Mouse (Mus musculus): ENCODE results near the gene Pim3. TPM values are rescaled to one million over a fixed set of nuclear protein-coding genes. Genes with fewer than 3 reads are reported as not detected.

Gene Pim3
- polyA plus RNA-seq, 1 experiment from 2014 or later: 42.0 TPM

GRCm38 (mm10) chr15:88865888-88866695, 4.1 kb downstream of the Pim3 start:
- DNase-seq (ENCODE audit: low spot score) (no peak), ATAC-seq (replicated peaks; ENCODE audit: low FRiP score) (no peak)
- H3K27me3 ChIP-seq (ENCODE audit: control insufficient read depth, insufficient read depth, low read length): no peaks in the 10 kb centered on the region
- H3K4me3 ChIP-seq (ENCODE audit: low read depth, low read length): no peak overlapping the region
- H3K9me3 ChIP-seq (ENCODE audit: control insufficient read depth, low read length): no peaks in the 10 kb centered on the region
- no peak overlapping the region for H3K27ac ChIP-seq (ENCODE audit: low read depth, low read length)
- WGBS: 78% methylated on average over 4 of the region's 4 CpGs
- H3K36me3 ChIP-seq (ENCODE audit: control insufficient read depth, insufficient read depth, low read length): peaks cover 2% of the 10 kb centered on the region; the same call in 1 of the 2 replicates
- peaks cover 19% of the 10 kb centered on the region for H3K4me1 ChIP-seq (replicated peaks; ENCODE audit: control insufficient read depth, insufficient read depth, low read length)
- H3K4me2 ChIP-seq (ENCODE audit: low read depth, low read length, severe bottlenecking): no peak overlapping the region
- no peak overlapping the region for H3K9ac ChIP-seq (ENCODE audit: low read length)

- peaks cover 14% of the 10 kb centered on the region for H3K4me1 ChIP-seq (replicated peaks; ENCODE audit: control insufficient read depth, insufficient read depth, low read length)
- WGBS: 53% methylated on average over 7 of the region's 7 CpGs
- ATAC-seq (replicated peaks; ENCODE audit: low FRiP score): no peak
Measured at GRCm38 (mm10) chr15:88866934-88867356, 5.0 kb downstream of the Pim3 start.

GRCm38 (mm10) chr15:88867368-88868023, 5.5 kb downstream of the Pim3 start:
- Histone ChIP-seq H3K4me1 (replicated peaks; ENCODE audit: control insufficient read depth, insufficient read depth, low read length) (peaks cover 14% of the 10 kb centered on the region), H3K4me3 (ENCODE audit: low read depth, low read length) (no peak overlapping the region), H3K9ac (ENCODE audit: low read length) (no peak overlapping the region), H3K36me3 (ENCODE audit: control insufficient read depth, insufficient read depth, low read length) (peaks cover 2% of the 10 kb centered on the region; the same call in 1 of the 2 replicates), H3K27me3 (ENCODE audit: control insufficient read depth, insufficient read depth, low read length) (no peaks in the 10 kb centered on the region), H3K27ac (ENCODE audit: low read depth, low read length) (no peak overlapping the region), H3K9me3 (ENCODE audit: control insufficient read depth, low read length) (no peaks in the 10 kb centered on the region), H3K4me2 (ENCODE audit: low read depth, low read length, severe bottlenecking) (no peak overlapping the region)
- WGBS: 31% methylated on average over 5 of the region's 5 CpGs
- DNase-seq (ENCODE audit: low spot score) (no peak), ATAC-seq (replicated peaks; ENCODE audit: low FRiP score) (no peak)

More at GRCm38 (mm10) chr15:88866934-88867356, 5.0 kb downstream of the Pim3 start:
- H3K27ac ChIP-seq (ENCODE audit: low read depth, low read length): no peak overlapping the region
- H3K4me2 ChIP-seq (ENCODE audit: low read depth, low read length, severe bottlenecking): no peak overlapping the region
- no peaks in the 10 kb centered on the region for H3K27me3 ChIP-seq (ENCODE audit: control insufficient read depth, insufficient read depth, low read length)
- H3K4me3 ChIP-seq (ENCODE audit: low read depth, low read length): no peak overlapping the region
- no peaks in the 10 kb centered on the region for H3K9me3 ChIP-seq (ENCODE audit: control insufficient read depth, low read length)
- H3K9ac ChIP-seq (ENCODE audit: low read length): no peak overlapping the region
- H3K36me3 ChIP-seq (ENCODE audit: control insufficient read depth, insufficient read depth, low read length): peaks cover 2% of the 10 kb centered on the region; the same call in 1 of the 2 replicates
- DNase-seq (ENCODE audit: low spot score): no peak

GRCm38 (mm10) chr15:88868024-88868742, 6.2 kb downstream of the Pim3 start:
- 85% methylated on average over 6 of the region's 6 CpGs for WGBS
- DNase-seq (ENCODE audit: low spot score): no peak

GRCm38 (mm10) chr15:88870418-88871185, 8.6 kb downstream of the Pim3 start:
- Histone ChIP-seq H3K27me3 (ENCODE audit: control insufficient read depth, insufficient read depth, low read length) (no peaks in the 10 kb centered on the region), H3K36me3 (ENCODE audit: control insufficient read depth, insufficient read depth, low read length) (peaks cover 2% of the 10 kb centered on the region; the same call in 1 of the 2 replicates), H3K4me3 (ENCODE audit: low read depth, low read length) (no peak overlapping the region), H3K4me2 (ENCODE audit: low read depth, low read length, severe bottlenecking) (no peak overlapping the region), H3K27ac (ENCODE audit: low read depth, low read length) (no peak overlapping the region), H3K9ac (ENCODE audit: low read length) (no peak overlapping the region), H3K4me1 (replicated peaks; ENCODE audit: control insufficient read depth, insufficient read depth, low read length) (no peaks in the 10 kb centered on the region), H3K9me3 (ENCODE audit: control insufficient read depth, low read length) (no peaks in the 10 kb centered on the region)
- ATAC-seq (replicated peaks; ENCODE audit: low FRiP score) (no peak), DNase-seq (ENCODE audit: low spot score) (no peak)
- WGBS: 81% methylated on average over 5 of the region's 5 CpGs

More at GRCm38 (mm10) chr15:88868024-88868742, 6.2 kb downstream of the Pim3 start:
- peaks cover 2% of the 10 kb centered on the region; the same call in 1 of the 2 replicates for H3K36me3 ChIP-seq (ENCODE audit: control insufficient read depth, insufficient read depth, low read length)
- no peak overlapping the region for H3K27ac ChIP-seq (ENCODE audit: low read depth, low read length)
- no peak overlapping the region for H3K4me3 ChIP-seq (ENCODE audit: low read depth, low read length)
- H3K27me3 ChIP-seq (ENCODE audit: control insufficient read depth, insufficient read depth, low read length): no peaks in the 10 kb centered on the region
- ATAC-seq (replicated peaks; ENCODE audit: low FRiP score): no peak
- H3K4me2 ChIP-seq (ENCODE audit: low read depth, low read length, severe bottlenecking): no peak overlapping the region
- no peak overlapping the region for H3K9ac ChIP-seq (ENCODE audit: low read length)
- peaks cover 12% of the 10 kb centered on the region for H3K4me1 ChIP-seq (replicated peaks; ENCODE audit: control insufficient read depth, insufficient read depth, low read length)
- no peaks in the 10 kb centered on the region for H3K9me3 ChIP-seq (ENCODE audit: control insufficient read depth, low read length)

- H3K27ac ChIP-seq (ENCODE audit: low read depth, low read length): no peak overlapping the region
- WGBS: 89% methylated on average over 3 of the region's 3 CpGs
- no peak overlapping the region for H3K9ac ChIP-seq (ENCODE audit: low read length)
- ATAC-seq (replicated peaks; ENCODE audit: low FRiP score) (no peak), DNase-seq (ENCODE audit: low spot score) (no peak)
- H3K27me3 ChIP-seq (ENCODE audit: control insufficient read depth, insufficient read depth, low read length): no peaks in the 10 kb centered on the region
- no peaks in the 10 kb centered on the region for H3K36me3 ChIP-seq (ENCODE audit: control insufficient read depth, insufficient read depth, low read length)
- no peaks in the 10 kb centered on the region for H3K9me3 ChIP-seq (ENCODE audit: control insufficient read depth, low read length)
- no peak overlapping the region for H3K4me3 ChIP-seq (ENCODE audit: low read depth, low read length)
- H3K4me2 ChIP-seq (ENCODE audit: low read depth, low read length, severe bottlenecking): no peak overlapping the region
- H3K4me1 ChIP-seq (replicated peaks; ENCODE audit: control insufficient read depth, insufficient read depth, low read length): no peaks in the 10 kb centered on the region
Measured at GRCm38 (mm10) chr15:88874061-88874460, 12.1 kb downstream of the Pim3 start.

- Histone ChIP-seq H3K4me3 (ENCODE audit: low read depth, low read length) (no peak overlapping the region), H3K4me1 (replicated peaks; ENCODE audit: control insufficient read depth, insufficient read depth, low read length) (no peaks in the 10 kb centered on the region), H3K36me3 (ENCODE audit: control insufficient read depth, insufficient read depth, low read length) (no peaks in the 10 kb centered on the region), H3K27ac (ENCODE audit: low read depth, low read length) (no peak overlapping the region), H3K27me3 (ENCODE audit: control insufficient read depth, insufficient read depth, low read length) (no peaks in the 10 kb centered on the region), H3K9me3 (ENCODE audit: control insufficient read depth, low read length) (no peaks in the 10 kb centered on the region), H3K9ac (ENCODE audit: low read length) (no peak overlapping the region), H3K4me2 (ENCODE audit: low read depth, low read length, severe bottlenecking) (no peak overlapping the region)
- 89% methylated on average over 6 of the region's 6 CpGs for WGBS
- no peak for DNase-seq (ENCODE audit: low spot score)
- no peak for ATAC-seq (replicated peaks; ENCODE audit: low FRiP score)
Measured at GRCm38 (mm10) chr15:88874477-88874876, 12.5 kb downstream of the Pim3 start.

- Histone ChIP-seq H3K27ac (ENCODE audit: low read depth, low read length) (no peak overlapping the region), H3K27me3 (ENCODE audit: control insufficient read depth, insufficient read depth, low read length) (no peaks in the 10 kb centered on the region), H3K9me3 (ENCODE audit: control insufficient read depth, low read length) (no peaks in the 10 kb centered on the region), H3K4me3 (ENCODE audit: low read depth, low read length) (no peak overlapping the region), H3K4me2 (ENCODE audit: low read depth, low read length, severe bottlenecking) (no peak overlapping the region), H3K9ac (ENCODE audit: low read length) (no peak overlapping the region), H3K36me3 (ENCODE audit: control insufficient read depth, insufficient read depth, low read length) (no peaks in the 10 kb centered on the region), H3K4me1 (replicated peaks; ENCODE audit: control insufficient read depth, insufficient read depth, low read length) (no peaks in the 10 kb centered on the region)
- ATAC-seq (replicated peaks; ENCODE audit: low FRiP score) (no peak), DNase-seq (ENCODE audit: low spot score) (no peak)
- 32% methylated on average over 10 of the region's 10 CpGs for WGBS
Measured at GRCm38 (mm10) chr15:88875625-88876081, 13.7 kb downstream of the Pim3 start.
